Mouse (Mus musculus): Measurements from ENCODE around the gene Acnat2. TPM values are rescaled to one million over a fixed set of nuclear protein-coding genes. Genes with fewer than 3 reads are reported as not detected.
"Not testable (repeated sequence)": the region's sequence is repeated elsewhere in the genome, so short reads cannot be mapped to it uniquely, and the experiment has no call there.

Acnat2 gene
- total RNA-seq (2021) = 1 to 10 TPM; 2.4 to 5.0 TPM
- long read RNA-seq, experiment 1, partial matches to known transcripts = 0 of 1 reads
- long read RNA-seq, experiment 1, other reads (novel, unspliced or antisense) = 1 of 1 reads
- long read RNA-seq, experiment 2 = 0 reads

- DNase-seq (ENCODE audit: low spot score in 2 of 2) = not testable (repeated sequence)
Measured at GRCm38 (mm10) chr4:49407957-49408356, at the start of gene Acnat2. Gene Acnat2 (minus strand): TSS chr4:49408151.

- no peak for DNase-seq (ENCODE audit: low spot score in 2 of 2)
Measured at GRCm38 (mm10) chr4:49456171-49456570, 48.2 kb upstream of the Acnat2 start.

DNA sequence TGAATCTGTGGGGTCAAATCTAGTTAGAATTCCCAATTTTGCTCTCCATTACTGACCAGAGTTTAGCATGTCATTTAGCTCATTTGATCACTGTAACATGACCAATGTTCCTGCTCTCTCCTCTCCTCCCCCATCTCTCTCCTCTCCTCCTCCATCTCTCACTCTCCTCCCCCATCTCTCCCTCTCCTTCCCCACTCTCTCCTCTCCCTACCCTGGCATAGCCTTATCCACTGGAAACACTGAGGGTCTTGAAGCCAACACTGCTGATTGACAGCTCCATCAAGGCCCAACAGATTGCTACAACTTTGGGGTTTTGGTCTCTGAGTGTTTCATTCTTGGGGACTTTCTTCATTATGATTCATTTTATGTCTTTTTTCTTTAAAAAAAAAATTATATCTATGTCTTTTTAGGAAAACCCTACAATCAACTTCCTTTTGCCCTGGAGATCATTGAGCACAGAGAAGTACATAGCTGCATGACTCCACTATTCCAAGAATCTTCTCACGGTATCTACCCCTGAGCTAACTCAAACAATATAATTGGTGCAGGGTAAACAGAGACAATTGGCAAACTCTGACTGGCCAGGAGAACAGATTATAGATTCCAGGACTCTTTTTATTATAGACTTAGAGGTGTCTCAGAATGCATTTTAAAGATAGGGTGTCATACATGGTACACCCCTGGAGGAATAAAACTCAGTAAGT, 44.0 kb upstream of the Acnat2 start:
- DNase-seq (ENCODE audit: low spot score in 2 of 2) = no peak

- DNase-seq (ENCODE audit: low spot score in 2 of 2) = not testable (repeated sequence)
Measured at GRCm38 (mm10) chr4:49451133-49451847, 43.3 kb upstream of the Acnat2 start.

GRCm38 (mm10) chr4:49436968-49437367, 29.0 kb upstream of the Acnat2 start:
- not testable (repeated sequence) for DNase-seq (ENCODE audit: low spot score in 2 of 2)

- DNase-seq (ENCODE audit: low spot score in 2 of 2) = not testable (repeated sequence)
Measured at GRCm38 (mm10) chr4:49410151-49410550, 2.2 kb upstream of the Acnat2 start.

DNA sequence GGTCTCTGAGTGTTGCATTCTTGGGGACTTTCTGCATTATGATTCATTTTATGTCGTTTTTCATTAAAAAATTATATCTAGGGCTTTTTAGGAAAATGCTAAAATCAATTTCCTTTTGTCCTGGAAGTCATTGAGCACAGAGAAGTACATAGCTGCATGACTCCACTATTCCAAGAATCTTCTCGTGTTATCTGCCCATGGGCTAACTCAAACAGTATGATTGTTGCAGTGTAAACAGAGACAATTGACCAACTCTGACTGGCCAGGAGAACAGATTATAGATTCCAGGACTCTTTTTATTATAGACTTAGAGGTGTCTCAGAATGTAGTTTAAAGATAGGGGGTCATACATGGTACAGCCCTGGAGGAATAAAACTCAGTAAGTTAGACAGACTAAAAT, 21.1 kb downstream of the Acnat2 start:
- no peak for DNase-seq (ENCODE audit: low spot score in 2 of 2)

DNA sequence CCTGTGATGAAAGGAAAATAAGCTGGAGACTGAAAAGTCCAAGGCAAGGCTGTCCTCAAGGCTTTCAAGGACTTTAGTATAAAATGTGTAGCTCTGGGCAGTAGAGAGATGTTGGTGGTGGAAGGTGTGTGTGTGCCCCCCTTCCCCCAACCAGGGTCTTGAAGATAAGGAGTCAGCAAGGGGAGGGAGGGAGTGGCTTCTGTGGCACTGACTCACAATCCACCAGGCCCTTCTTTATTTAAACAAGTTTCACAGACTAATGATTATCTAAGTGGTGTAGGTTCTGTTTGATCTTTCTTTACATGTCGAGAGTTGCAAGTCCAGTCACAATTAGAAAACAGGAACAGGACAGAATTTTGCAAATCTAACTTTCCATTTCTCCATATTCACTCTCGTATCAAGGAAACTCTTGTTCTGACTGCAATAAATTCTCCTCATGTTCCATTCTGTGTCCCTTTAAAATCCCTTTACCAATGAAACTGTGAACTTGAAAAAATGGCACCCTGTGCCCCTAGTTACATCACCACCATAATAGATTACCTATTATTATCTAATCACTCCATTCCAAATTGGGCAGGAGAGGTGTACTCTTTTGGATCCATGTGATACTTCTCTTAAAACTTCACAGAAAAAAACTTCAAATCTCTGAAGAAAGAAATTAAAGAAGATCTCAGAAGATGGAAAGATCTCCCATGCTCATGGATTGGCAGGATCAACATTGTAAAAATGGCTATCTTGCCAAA, 24.2 kb downstream of the Acnat2 start:
- not testable (repeated sequence) for DNase-seq (ENCODE audit: low spot score in 2 of 2)

GRCm38 (mm10) chr4:49368046-49368445, 39.9 kb downstream of the Acnat2 start:
- DNase-seq (ENCODE audit: low spot score in 2 of 2) = not testable (repeated sequence)

GRCm38 (mm10) chr4:49357097-49357496, 50.9 kb downstream of the Acnat2 start:
- no peak for DNase-seq (ENCODE audit: low spot score in 2 of 2)

DNA sequence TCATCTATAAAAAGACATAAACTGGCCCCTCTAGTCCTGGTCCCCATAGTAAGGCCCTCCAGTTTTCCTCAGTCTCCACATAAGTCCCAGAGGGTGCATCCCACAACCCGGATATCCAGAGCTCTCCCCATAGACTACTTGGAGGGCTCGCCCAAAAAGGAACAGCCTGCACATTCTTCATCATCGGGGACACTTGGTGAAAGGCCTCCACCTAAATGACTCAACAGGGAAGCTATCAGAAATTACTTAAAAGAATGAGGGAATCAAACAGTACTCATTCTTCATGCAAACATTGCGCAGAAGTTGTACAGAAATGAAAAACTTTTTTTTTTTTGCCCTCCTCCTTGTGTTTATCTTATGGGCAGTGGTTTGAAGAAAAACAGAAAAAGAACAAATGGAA, 57.5 kb downstream of the Acnat2 start:
- no peak for DNase-seq (ENCODE audit: low spot score in 2 of 2)

DNA sequence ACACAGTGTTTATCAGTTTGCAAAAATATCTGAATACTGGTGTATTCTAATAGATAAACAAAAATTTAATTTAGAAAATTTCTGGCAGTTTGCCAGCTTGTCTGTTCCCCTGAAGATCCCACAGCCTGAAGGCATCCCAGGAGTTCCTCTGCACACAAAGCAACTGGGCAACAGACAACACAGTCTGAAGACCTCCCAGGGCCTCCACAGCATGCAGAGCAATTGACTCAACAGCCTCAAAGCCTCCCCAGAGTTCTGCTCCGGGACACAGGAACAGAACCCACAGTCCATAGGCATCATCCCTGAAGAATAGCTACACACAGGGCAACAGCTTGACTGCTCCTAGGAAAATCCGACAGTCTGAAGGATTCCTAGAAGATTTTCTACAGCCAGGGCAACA, 59.3 kb downstream of the Acnat2 start:
- DNase-seq (ENCODE audit: low spot score in 2 of 2) = no peak

- not testable (repeated sequence) for DNase-seq (ENCODE audit: low spot score in 2 of 2)
Measured at GRCm38 (mm10) chr4:49348001-49348400, 60.0 kb downstream of the Acnat2 start.

- DNase-seq (ENCODE audit: low spot score in 2 of 2) = not testable (repeated sequence)
Measured at GRCm38 (mm10) chr4:49340091-49340490, 67.9 kb downstream of the Acnat2 start.

- DNase-seq (ENCODE audit: low spot score in 2 of 2) = not testable (repeated sequence)
Measured at GRCm38 (mm10) chr4:49337949-49338348, 70.0 kb downstream of the Acnat2 start.

Other genes with a start within 250 kb of the Acnat2 start
- 1 to 10 TPM; 3.8 to 5.8 TPM for gene Acnat1, start 65.8 kb upstream of the Acnat2 start, total RNA-seq (2021)
- 1 to 10 TPM in 1 of 2 experiments, under 1 TPM in 1; 0.50 to 2.0 TPM for gene Baat, start 98.4 kb upstream of the Acnat2 start, total RNA-seq (2021)
- 10 to 100 TPM; 47.8 to 48.6 TPM for gene Mrpl50, start 112.9 kb upstream of the Acnat2 start, total RNA-seq (2021)
- gene Zfp189, start 113.0 kb upstream of the Acnat2 start, total RNA-seq (2021) = 1 to 10 TPM; 8.9 to 9.4 TPM
- gene Aldob, start 141.4 kb upstream of the Acnat2 start, total RNA-seq (2021) = 100 to 1,000 TPM; 112 to 217 TPM
- gene Tmem246, start 189.7 kb upstream of the Acnat2 start, total RNA-seq (2021) = 10 to 100 TPM; 13.8 to 14.0 TPM
- 10 to 100 TPM; 60.6 to 60.8 TPM for gene Rnf20, start 223.9 kb upstream of the Acnat2 start, total RNA-seq (2021)